Mouse (Mus musculus): ENCODE measurements around the gene 4930578G10Rik. TPM values are rescaled to one million over a fixed set of nuclear protein-coding genes. Genes with fewer than 3 reads are reported as not detected.
"Not testable (repeated sequence)": the region's sequence is repeated elsewhere in the genome, so short reads cannot be mapped to it uniquely, and the experiment has no call there.

Gene 4930578G10Rik
- not detected in 2 replicates for total RNA-seq (2014; rRNA removed)
- polyA plus RNA-seq (2015; fragmentation: Nextera tagmentation; extraction: Ambion mirVana), result 0.36 TPM in 1 of 2 replicates, not detected in the other

DNA sequence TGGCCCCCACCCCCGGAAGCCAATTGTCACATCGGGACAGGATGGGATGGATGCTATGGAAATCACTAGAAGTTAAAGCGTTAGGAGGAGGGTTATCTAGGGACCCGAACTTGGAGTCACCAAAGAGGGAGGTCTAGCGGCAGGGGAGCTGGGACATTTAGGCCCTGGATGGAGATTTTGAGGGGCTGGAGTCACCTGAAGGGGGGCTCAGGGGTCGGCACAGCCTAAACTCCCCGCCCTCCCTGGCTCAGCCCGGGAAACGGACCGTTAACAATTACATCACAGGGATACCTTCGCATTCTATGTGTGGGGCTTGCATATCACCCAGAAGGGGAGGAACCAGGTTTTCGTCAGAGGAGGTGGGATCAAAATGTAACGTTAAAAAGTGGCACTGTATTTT lies at the start of gene 4930578G10Rik:
TSS of gene 4930578G10Rik (plus strand) at position 301 of the 400 bp plus-strand sequence.
- H3K36me3 ChIP-seq (ENCODE audit: insufficient read depth, low read length); DNase-seq (ENCODE audit: low spot score); H3K4me3 ChIP-seq (ENCODE audit: low read depth, low read length); H3K4me1 ChIP-seq (ENCODE audit: insufficient read depth, low read length); H3K4me2 ChIP-seq (ENCODE audit: low read depth, low read length, poor library complexity, severe bottlenecking); H3K27ac ChIP-seq (ENCODE audit: low read depth, low read length); H3K9ac ChIP-seq (replicated peaks; ENCODE audit: low read length, poor library complexity, severe bottlenecking); H3K27me3 ChIP-seq (ENCODE audit: insufficient read depth, low read length); ATAC-seq (ENCODE audit: low FRiP score); H3K9me3 ChIP-seq (ENCODE audit: low read length): not testable (repeated sequence)
- WGBS, result no CpG with 5 or more reads among the region's 13 CpGs

DNA sequence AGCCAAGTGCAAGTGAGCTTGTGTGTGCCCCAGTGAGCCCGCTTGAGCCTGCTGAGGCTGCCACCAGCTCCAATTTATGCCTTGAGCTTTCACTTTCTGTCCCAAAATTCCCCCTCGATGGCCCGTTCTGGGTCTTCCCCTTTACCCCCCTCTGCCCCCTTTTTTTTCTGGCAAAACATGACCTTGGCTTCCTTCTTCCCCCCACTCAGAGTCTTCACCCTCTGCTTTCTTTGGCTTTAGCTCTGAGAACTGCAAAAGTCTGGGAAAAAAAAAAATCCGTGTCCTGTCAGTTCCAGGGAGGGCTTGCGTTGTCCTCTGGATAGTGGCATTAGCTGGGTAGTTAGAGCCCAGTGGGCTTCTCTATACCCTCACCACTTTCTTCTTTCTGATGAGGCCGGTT lies 21.1 kb downstream of the 4930578G10Rik start, which contains the start of gene Ccl19:
TSS of gene Ccl19 (minus strand) at position 101 of the 400 bp plus-strand sequence.
- H3K4me2 ChIP-seq (ENCODE audit: low read depth, low read length, poor library complexity, severe bottlenecking); ATAC-seq (ENCODE audit: low FRiP score): not testable (repeated sequence)
- no CpG with 5 or more reads among the region's 6 CpGs for WGBS

DNA sequence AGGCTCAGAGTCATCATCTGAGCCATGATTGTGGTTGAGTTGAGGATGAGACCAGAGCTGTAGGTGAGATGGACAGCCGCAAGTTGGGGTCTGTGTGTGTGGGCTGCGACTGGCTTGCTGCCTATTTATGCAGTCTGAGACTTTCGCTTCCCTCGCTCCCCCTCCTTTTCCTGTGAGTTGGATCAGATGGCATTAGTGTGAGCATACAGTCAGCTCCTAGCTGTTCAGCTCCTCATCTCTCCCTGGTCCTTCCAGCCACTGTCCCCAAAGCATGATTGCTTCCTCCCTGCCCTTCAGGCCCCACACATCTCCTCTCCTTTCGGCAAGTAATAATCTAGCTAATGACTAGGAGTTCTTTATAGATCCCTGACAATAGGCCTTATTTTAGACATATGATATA lies 38.5 kb downstream of the 4930578G10Rik start, which contains the start of gene Ccl21a:
TSS of gene Ccl21a (minus strand) at position 101 of the 400 bp plus-strand sequence.
- ATAC-seq (ENCODE audit: low FRiP score); H3K27me3 ChIP-seq (ENCODE audit: insufficient read depth, low read length); H3K4me1 ChIP-seq (ENCODE audit: insufficient read depth, low read length); H3K27ac ChIP-seq (ENCODE audit: low read depth, low read length); H3K4me3 ChIP-seq (ENCODE audit: low read depth, low read length); H3K4me2 ChIP-seq (ENCODE audit: low read depth, low read length, poor library complexity, severe bottlenecking); H3K36me3 ChIP-seq (ENCODE audit: insufficient read depth, low read length); H3K9me3 ChIP-seq (ENCODE audit: low read length); DNase-seq (ENCODE audit: low spot score); H3K9ac ChIP-seq (replicated peaks; ENCODE audit: low read length, poor library complexity, severe bottlenecking): not testable (repeated sequence)
- WGBS, result no CpG with 5 or more reads among the region's 5 CpGs

More for the DNA sequence above, 21.1 kb downstream of the 4930578G10Rik start, which contains the start of gene Ccl19:
- not testable (repeated sequence) for H3K36me3 ChIP-seq (ENCODE audit: insufficient read depth, low read length); H3K9me3 ChIP-seq (ENCODE audit: low read length); H3K4me3 ChIP-seq (ENCODE audit: low read depth, low read length); H3K27me3 ChIP-seq (ENCODE audit: insufficient read depth, low read length); H3K9ac ChIP-seq (replicated peaks; ENCODE audit: low read length, poor library complexity, severe bottlenecking); H3K27ac ChIP-seq (ENCODE audit: low read depth, low read length); H3K4me1 ChIP-seq (ENCODE audit: insufficient read depth, low read length); DNase-seq (ENCODE audit: low spot score)

DNA sequence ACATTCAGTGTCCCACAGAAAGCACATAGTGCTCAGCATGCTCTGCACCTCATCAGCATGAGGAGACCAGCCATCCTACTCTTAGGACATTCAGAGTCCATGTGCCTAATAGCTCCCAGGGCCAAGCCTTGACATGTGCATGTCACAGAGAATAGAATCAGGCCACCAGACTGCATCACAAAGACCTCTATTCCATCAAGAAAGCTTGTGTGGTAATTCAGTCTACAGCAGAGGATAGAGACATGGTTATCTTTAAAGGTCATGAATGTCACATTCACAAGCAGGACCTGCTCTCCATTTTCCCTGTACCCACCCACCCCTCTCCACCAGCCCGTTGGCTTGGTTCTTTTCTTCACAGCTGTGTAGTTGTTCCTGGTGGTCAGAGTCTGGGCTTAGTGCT lies 118.4 kb downstream of the 4930578G10Rik start, which contains the start of gene Fam205a1:
TSS of gene Fam205a1 (minus strand) at position 101 of the 400 bp plus-strand sequence.
- H3K9ac ChIP-seq (replicated peaks; ENCODE audit: low read length, poor library complexity, severe bottlenecking); H3K27me3 ChIP-seq (ENCODE audit: insufficient read depth, low read length); ATAC-seq (ENCODE audit: low FRiP score); H3K36me3 ChIP-seq (ENCODE audit: insufficient read depth, low read length); DNase-seq (ENCODE audit: low spot score); H3K4me2 ChIP-seq (ENCODE audit: low read depth, low read length, poor library complexity, severe bottlenecking); H3K27ac ChIP-seq (ENCODE audit: low read depth, low read length); H3K4me3 ChIP-seq (ENCODE audit: low read depth, low read length); H3K9me3 ChIP-seq (ENCODE audit: low read length); H3K4me1 ChIP-seq (ENCODE audit: insufficient read depth, low read length): not testable (repeated sequence)
- WGBS, result 67% methylated on average over 1 of the region's 1 CpGs

DNA sequence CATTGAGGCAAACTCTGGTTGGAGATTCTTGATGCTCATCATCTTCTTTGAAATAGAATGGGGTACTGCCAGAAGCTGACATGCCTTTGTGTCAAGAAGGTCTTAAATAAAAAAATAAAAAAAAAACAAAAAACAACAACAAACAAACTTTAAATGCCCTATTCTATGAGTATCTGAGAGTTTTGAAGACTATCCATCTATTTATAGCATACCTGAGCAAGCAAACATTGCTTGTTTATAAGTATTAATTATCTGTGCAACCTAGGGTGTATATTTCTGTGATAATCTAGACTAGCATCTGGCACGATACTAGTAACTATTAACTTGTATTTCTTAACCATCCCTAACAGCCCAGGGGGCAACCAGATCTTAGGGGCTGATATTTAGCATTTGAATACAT lies 121.3 kb downstream of the 4930578G10Rik start, which contains the start of gene Gm12394:
TSS of gene Gm12394 (minus strand) at position 101 of the 400 bp plus-strand sequence.
- H3K27ac ChIP-seq (ENCODE audit: low read depth, low read length); ATAC-seq (ENCODE audit: low FRiP score); H3K27me3 ChIP-seq (ENCODE audit: insufficient read depth, low read length); DNase-seq (ENCODE audit: low spot score); H3K4me2 ChIP-seq (ENCODE audit: low read depth, low read length, poor library complexity, severe bottlenecking); H3K9me3 ChIP-seq (ENCODE audit: low read length); H3K4me3 ChIP-seq (ENCODE audit: low read depth, low read length); H3K4me1 ChIP-seq (ENCODE audit: insufficient read depth, low read length); H3K36me3 ChIP-seq (ENCODE audit: insufficient read depth, low read length); H3K9ac ChIP-seq (replicated peaks; ENCODE audit: low read length, poor library complexity, severe bottlenecking): not testable (repeated sequence)
- 86% methylated on average over 1 of the region's 1 CpGs for whole genome bisulfite sequencing

DNA sequence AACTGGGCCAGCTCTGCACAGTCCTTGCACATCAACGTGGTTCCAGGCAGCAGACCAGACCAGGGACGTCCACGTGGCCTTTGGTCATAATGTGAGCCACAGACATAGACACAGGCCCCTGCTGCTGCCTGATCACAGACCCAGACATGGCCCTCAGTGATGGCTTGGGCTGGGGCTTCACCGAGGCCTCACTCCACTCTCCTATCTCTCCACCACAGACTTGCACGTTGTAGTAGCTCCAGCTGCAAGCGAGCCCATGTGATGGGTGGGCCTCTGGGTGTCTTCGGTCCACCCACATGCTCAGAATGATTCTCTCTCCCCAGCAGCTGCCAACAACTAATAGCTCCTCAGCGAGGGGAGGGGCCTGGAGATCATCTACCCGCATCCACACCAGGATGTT lies 125.1 kb downstream of the 4930578G10Rik start:
- not testable (repeated sequence) for H3K4me2 ChIP-seq (ENCODE audit: low read depth, low read length, poor library complexity, severe bottlenecking); H3K4me3 ChIP-seq (ENCODE audit: low read depth, low read length); H3K9ac ChIP-seq (replicated peaks; ENCODE audit: low read length, poor library complexity, severe bottlenecking); ATAC-seq (ENCODE audit: low FRiP score); DNase-seq (ENCODE audit: low spot score); H3K27ac ChIP-seq (ENCODE audit: low read depth, low read length); H3K9me3 ChIP-seq (ENCODE audit: low read length); H3K4me1 ChIP-seq (ENCODE audit: insufficient read depth, low read length); H3K27me3 ChIP-seq (ENCODE audit: insufficient read depth, low read length); H3K36me3 ChIP-seq (ENCODE audit: insufficient read depth, low read length)
- 86% methylated on average over 9 of the region's 9 CpGs for WGBS

DNA sequence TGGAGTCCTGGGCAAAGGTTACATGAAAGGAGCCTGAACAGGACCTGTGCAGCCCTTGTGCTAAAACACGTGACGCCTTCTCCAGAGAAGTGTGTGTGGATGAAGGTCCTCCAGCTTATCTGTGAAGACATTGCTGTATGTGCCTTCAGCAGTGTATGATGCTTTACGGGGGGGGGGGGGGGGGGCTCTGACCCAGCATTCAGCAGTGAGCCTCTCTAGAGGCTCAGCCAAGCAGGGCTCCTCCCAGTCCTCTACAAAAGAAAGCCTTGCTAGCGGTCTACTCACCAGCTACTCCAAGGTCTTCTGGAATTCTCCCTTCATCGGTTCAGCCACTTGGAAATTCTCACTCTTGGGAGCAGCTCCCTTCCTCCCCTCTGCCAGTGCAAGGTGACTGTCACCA lies 128.1 kb downstream of the 4930578G10Rik start:
- DNase-seq (ENCODE audit: low spot score); H3K4me3 ChIP-seq (ENCODE audit: low read depth, low read length); H3K36me3 ChIP-seq (ENCODE audit: insufficient read depth, low read length); ATAC-seq (ENCODE audit: low FRiP score); H3K9me3 ChIP-seq (ENCODE audit: low read length); H3K27ac ChIP-seq (ENCODE audit: low read depth, low read length); H3K27me3 ChIP-seq (ENCODE audit: insufficient read depth, low read length); H3K4me1 ChIP-seq (ENCODE audit: insufficient read depth, low read length); H3K4me2 ChIP-seq (ENCODE audit: low read depth, low read length, poor library complexity, severe bottlenecking); H3K9ac ChIP-seq (replicated peaks; ENCODE audit: low read length, poor library complexity, severe bottlenecking): not testable (repeated sequence)
- 84% methylated on average over 4 of the region's 5 CpGs for WGBS

All from midbrain, postnatal 0 days (tissue).